Comparison of ENCODE assay signal across 23 mouse cellular contexts in genomic region chr9:106175552-106176200, GRCm38 (mm10). TPM values are rescaled to one million over a fixed set of nuclear protein-coding genes. Genes with fewer than 3 reads are reported as not detected.
DNase-seq lines count a peak whose midpoint lies in the region; ATAC-seq and TF ChIP-seq lines count a peak whose summit lies in the region.
"Had no signal": no experiment of that assay in that cellular context is flagged by ENCODE, and none has a peak within 500 bp of the region (broad histone marks: within the 10 kb centered on the region; RNA-seq: fewer than 3 reads in every experiment).

No protein-coding gene starts in this region.

- DNase-seq in heart, embryonic 10.5 days (ENCODE audit: low spot score), result no peak
- no peak for DNase-seq in liver, embryonic 11.5 days (ENCODE audit: low spot score)
- DNase-seq in MEL (ENCODE audit: low read depth, low spot score), result no peak
- no peak for DNase-seq in stomach, postnatal 0 days (ENCODE audit: low spot score)
- DNase-seq in adrenal gland, postnatal 36 days, result no peak
- DNase-seq: cerebellum, adult 8-10 months; gastrocnemius, postnatal 25 days; kidney, adult 18-20 months; kidney, postnatal 10 days; liver, embryonic 13.5 days; lung, embryonic 14.5 days; lung, postnatal 36 days; thymus, postnatal 36 days had no signal

- H3K4me2 ChIP-seq in heart, embryonic 16.5 days (ENCODE audit: low read depth, low read length), result peak overlapping the region; percentile 9; the same call in 1 of the 2 replicates
- 0 out of 2 replicates have a peak overlapping the region, but pooled peaks have one; percentile 6 for H3K4me2 ChIP-seq in liver, embryonic 12.5 days
- H3K4me2 ChIP-seq in liver, embryonic 11.5 days, result no peak overlapping the region
- 0 out of 2 replicates have a peak overlapping the region, but pooled peaks have one; percentile 3 for H3K4me2 ChIP-seq in stomach, postnatal 0 days (replicated peaks; ENCODE audit: low read depth)
- H3K4me2 ChIP-seq: embryonic facial prominence, embryonic 12.5 days; forebrain, embryonic 15.5 days; heart, embryonic 11.5 days; liver, embryonic 13.5 days had no signal

- no peak for TF ChIP-seq CTCF in MEL (IDR thresholded peaks at IDR 0.05 in 2 of 3, conservative IDR thresholded peaks at IDR 0.05 in 1 of 3; ENCODE audit: control insufficient read depth in 1 of 3, insufficient read depth in 1 of 3, low read depth in 2 of 3, low read length in 3 of 3, poor library complexity in 1 of 3, severe bottlenecking in 1 of 3)
- no peak for TF ChIP-seq CTCF in stomach, postnatal 0 days (IDR thresholded peaks at IDR 0.05; ENCODE audit: low read depth)

- TF ChIP-seq EP300 in MEL (IDR thresholded peaks at IDR 0.05; ENCODE audit: low read depth in 1 of 2, low read length in 2 of 2), result peak in 1 of 2 experiments; percentile 13; a peak in 1 of 4 replicates
- no peak for TF ChIP-seq EP300 in stomach, postnatal 0 days (optimal IDR thresholded peaks at IDR 0.05)

- TF ChIP-seq RAD21 in MEL (IDR thresholded peaks at IDR 0.05; ENCODE audit: low read depth, low read length), result no peak

- peaks cover 33% of the 10 kb centered on the region for H3K36me3 ChIP-seq in heart, embryonic 16.5 days (ENCODE audit: control insufficient read depth, insufficient read depth)
- H3K36me3 ChIP-seq in heart, embryonic 10.5 days, result peaks cover 49% of the 10 kb centered on the region
- H3K36me3 ChIP-seq in liver, embryonic 12.5 days, result peaks cover 70% of the 10 kb centered on the region
- peaks cover 24% of the 10 kb centered on the region for H3K36me3 ChIP-seq in liver, embryonic 11.5 days (ENCODE audit: control insufficient read depth, insufficient read depth, low read length)
- H3K36me3 ChIP-seq in MEL (ENCODE audit: control insufficient read depth in 1 of 2, insufficient read depth in 2 of 2, low read length in 2 of 2), result peaks cover 27 to 30% of the 10 kb centered on the region in 2 experiments
- peaks cover 6% of the 10 kb centered on the region; the same call in 1 of the 2 replicates for H3K36me3 ChIP-seq in stomach, postnatal 0 days (ENCODE audit: control insufficient read depth, insufficient read depth, low read length)

- peaks cover 33% of the 10 kb centered on the region for H3K4me1 ChIP-seq in heart, embryonic 16.5 days (ENCODE audit: control insufficient read depth, insufficient read depth, low read length)
- H3K4me1 ChIP-seq in heart, embryonic 10.5 days, result peaks cover 13% of the 10 kb centered on the region
- H3K4me1 ChIP-seq in liver, embryonic 12.5 days, result peaks cover 37% of the 10 kb centered on the region
- H3K4me1 ChIP-seq in liver, embryonic 11.5 days (replicated peaks; ENCODE audit: control insufficient read depth, insufficient read depth, low read length), result peaks cover 25% of the 10 kb centered on the region
- H3K4me1 ChIP-seq in MEL (ENCODE audit: control insufficient read depth in 1 of 2, insufficient read depth in 2 of 2, low read length in 2 of 2), result peaks cover 13 to 21% of the 10 kb centered on the region in 2 experiments
- peaks cover 3% of the 10 kb centered on the region for H3K4me1 ChIP-seq in stomach, postnatal 0 days (replicated peaks; ENCODE audit: control insufficient read depth, insufficient read depth)

- TF ChIP-seq POLR2A in MEL (IDR thresholded peaks at IDR 0.05; ENCODE audit: control insufficient read depth in 1 of 2, insufficient read depth in 1 of 2, low read depth in 1 of 2, low read length in 2 of 2, poor library complexity in 1 of 2), result no peak

- H3K9ac ChIP-seq in heart, embryonic 16.5 days (ENCODE audit: low read length), result no peak overlapping the region
- H3K9ac ChIP-seq in liver, embryonic 12.5 days, result no peak overlapping the region; the same call in 1 of the 2 replicates
- no peak overlapping the region for H3K9ac ChIP-seq in liver, embryonic 11.5 days (ENCODE audit: low read depth, low read length)
- no peak overlapping the region for H3K9ac ChIP-seq in MEL (ENCODE audit: control insufficient read depth, low read depth, low read length, poor library complexity, severe bottlenecking)
- H3K9ac ChIP-seq in stomach, postnatal 0 days (ENCODE audit: low read length), result no peak overlapping the region
- H3K9ac ChIP-seq: embryonic facial prominence, embryonic 12.5 days; forebrain, embryonic 15.5 days; hindbrain, embryonic 12.5 days; liver, embryonic 13.5 days; lung, embryonic 14.5 days had no signal

- H3K27ac ChIP-seq in heart, embryonic 16.5 days (ENCODE audit: low read length), result no peak overlapping the region
- H3K27ac ChIP-seq in heart, embryonic 10.5 days, result no peak overlapping the region
- no peak overlapping the region for H3K27ac ChIP-seq in liver, embryonic 12.5 days
- H3K27ac ChIP-seq in liver, embryonic 11.5 days (ENCODE audit: low read depth, low read length), result no peak overlapping the region
- H3K27ac ChIP-seq in MEL (ENCODE audit: control insufficient read depth, low read depth, low read length), result no peak overlapping the region
- H3K27ac ChIP-seq in stomach, postnatal 0 days (replicated peaks), result no peak overlapping the region
- H3K27ac ChIP-seq: embryonic facial prominence, embryonic 12.5 days; forebrain, embryonic 15.5 days; hindbrain, embryonic 12.5 days; layer of hippocampus, adult 2 months; liver, embryonic 13.5 days had no signal

- no peak for ATAC-seq in heart, embryonic 16.5 days (replicated peaks; ENCODE audit: extremely low read depth, insufficient read depth, low FRiP score)
- ATAC-seq in liver, embryonic 12.5 days, result no peak
- ATAC-seq in liver, embryonic 11.5 days (replicated peaks; ENCODE audit: low FRiP score), result no peak
- ATAC-seq in stomach, postnatal 0 days (ENCODE audit: low FRiP score, low TSS enrichment), result no peak
- ATAC-seq: forebrain, embryonic 15.5 days; midbrain, embryonic 16.5 days had no signal

- H3K79me2 ChIP-seq in MEL (ENCODE audit: control insufficient read depth, insufficient read depth, low read length, poor library complexity), result peaks cover 62% of the 10 kb centered on the region

- H3K9me3 ChIP-seq in heart, embryonic 16.5 days (replicated peaks; ENCODE audit: control insufficient read depth, low read length), result no peaks in the 10 kb centered on the region
- no peaks in the 10 kb centered on the region for H3K9me3 ChIP-seq in heart, embryonic 10.5 days
- no peaks in the 10 kb centered on the region for H3K9me3 ChIP-seq in liver, embryonic 12.5 days (replicated peaks)
- H3K9me3 ChIP-seq in liver, embryonic 11.5 days (ENCODE audit: control insufficient read depth, low read length), result no peaks in the 10 kb centered on the region
- no peaks in the 10 kb centered on the region for H3K9me3 ChIP-seq in MEL (replicated peaks; ENCODE audit: insufficient read depth, low read length)
- H3K9me3 ChIP-seq in stomach, postnatal 0 days (ENCODE audit: control insufficient read depth, low read length), result no peaks in the 10 kb centered on the region
- H3K9me3 ChIP-seq: embryonic facial prominence, embryonic 12.5 days; forebrain, embryonic 15.5 days; hindbrain, embryonic 12.5 days; liver, embryonic 13.5 days had no signal

- no peaks in the 10 kb centered on the region for H3K27me3 ChIP-seq in heart, embryonic 16.5 days (ENCODE audit: control insufficient read depth, insufficient read depth, low read length)
- H3K27me3 ChIP-seq in heart, embryonic 10.5 days (ENCODE audit: insufficient read depth, poor library complexity, severe bottlenecking), result no peaks in the 10 kb centered on the region
- no peaks in the 10 kb centered on the region for H3K27me3 ChIP-seq in liver, embryonic 12.5 days (replicated peaks)
- H3K27me3 ChIP-seq in liver, embryonic 11.5 days (replicated peaks; ENCODE audit: control insufficient read depth, insufficient read depth, low read length), result no peaks in the 10 kb centered on the region
- no peaks in the 10 kb centered on the region for H3K27me3 ChIP-seq in MEL (ENCODE audit: control insufficient read depth in 1 of 2, insufficient read depth in 2 of 2, low read length in 2 of 2)
- no peaks in the 10 kb centered on the region for H3K27me3 ChIP-seq in stomach, postnatal 0 days (ENCODE audit: control insufficient read depth, insufficient read depth, low read length)
- H3K27me3 ChIP-seq: embryonic facial prominence, embryonic 12.5 days; forebrain, embryonic 15.5 days; hindbrain, embryonic 12.5 days; liver, embryonic 13.5 days had no signal

- H3K4me3 ChIP-seq in heart, embryonic 16.5 days (ENCODE audit: low read length), result no peak overlapping the region
- H3K4me3 ChIP-seq in heart, embryonic 10.5 days, result no peak overlapping the region
- no peak overlapping the region for H3K4me3 ChIP-seq in liver, embryonic 12.5 days
- H3K4me3 ChIP-seq in liver, embryonic 11.5 days (ENCODE audit: low read depth, low read length), result no peak overlapping the region
- no peak overlapping the region for H3K4me3 ChIP-seq in MEL (ENCODE audit: control insufficient read depth in 1 of 2, insufficient read depth in 1 of 2, low read depth in 2 of 2, low read length in 2 of 2)
- no peak overlapping the region for H3K4me3 ChIP-seq in stomach, postnatal 0 days (ENCODE audit: low read depth, low read length)
- H3K4me3 ChIP-seq: embryonic facial prominence, embryonic 12.5 days; forebrain, embryonic 15.5 days; hindbrain, embryonic 12.5 days; layer of hippocampus, adult 2 months; liver, embryonic 13.5 days had no signal

- WGBS in heart, embryonic 16.5 days, result 54% methylated on average over 3 of the region's 3 CpGs
- 68% methylated on average over 3 of the region's 3 CpGs for WGBS in heart, embryonic 10.5 days
- WGBS in liver, embryonic 12.5 days (ENCODE audit: insufficient replicate concordance), result 58% methylated on average over 3 of the region's 3 CpGs
- 68% methylated on average over 3 of the region's 3 CpGs for WGBS in liver, embryonic 11.5 days
- WGBS in stomach, postnatal 0 days, result 48% methylated on average over 3 of the region's 3 CpGs

RNA-seq across cellular contexts. Expression of gene Wdr82, which starts 4.9 kb away (rescaled TPM):
- polyA plus RNA-seq in heart, embryonic 16.5 days (2015; fragmentation: Nextera tagmentation; extraction: Ambion mirVana), result 17.6 and 18.2 TPM in 2 replicates
- 21.6 and 25.5 TPM in 2 replicates for polyA plus RNA-seq in heart, embryonic 10.5 days (2016; fragmentation: Nextera tagmentation; extraction: Ambion mirVana)
- 11.5 and 11.8 TPM in 2 replicates for polyA plus RNA-seq in liver, embryonic 12.5 days (2016; fragmentation: Nextera tagmentation; extraction: Ambion mirVana)
- polyA plus RNA-seq in liver, embryonic 11.5 days (2014; fragmentation: Nextera tagmentation; extraction: Ambion mirVana), result 18.8 TPM in 2 replicates
- 72.2 and 78.0 TPM in 2 replicates for total RNA-seq in MEL (2012; rRNA removed)
- polyA plus RNA-seq in MEL (2012; ENCODE audit: insufficient read depth in 1 of 2, insufficient read length in 2 of 2, low read depth in 1 of 2, low replicate concordance in 2 of 2, missing spikeins in 1 of 2), result 100 to 1,000 TPM in 1 of 2 experiments, 10 to 100 TPM in 1; 41.7 to 108 TPM
- 9.1 and 10.3 TPM in 2 replicates for polyA plus RNA-seq in stomach, postnatal 0 days (2015; fragmentation: Nextera tagmentation; extraction: Ambion mirVana)
- total RNA-seq in adrenal gland, postnatal 36 days (2021), result 10 to 100 TPM; 74.4 to 81.3 TPM

RNA-seq across cellular contexts. Expression of gene Glyctk, which starts 17.7 kb away (rescaled TPM):
- 1.2 TPM in 2 replicates for polyA plus RNA-seq in heart, embryonic 16.5 days (2015; fragmentation: Nextera tagmentation; extraction: Ambion mirVana)
- 1.1 and 2.5 TPM in 2 replicates for polyA plus RNA-seq in heart, embryonic 10.5 days (2016; fragmentation: Nextera tagmentation; extraction: Ambion mirVana)
- 14.1 and 15.7 TPM in 2 replicates for polyA plus RNA-seq in liver, embryonic 12.5 days (2016; fragmentation: Nextera tagmentation; extraction: Ambion mirVana)
- 12.4 and 15.7 TPM in 2 replicates for polyA plus RNA-seq in liver, embryonic 11.5 days (2014; fragmentation: Nextera tagmentation; extraction: Ambion mirVana)
- 3.1 and 3.2 TPM in 2 replicates for total RNA-seq in MEL (2012; rRNA removed)
- polyA plus RNA-seq in MEL (2012; ENCODE audit: insufficient read depth in 1 of 2, insufficient read length in 2 of 2, low read depth in 1 of 2, low replicate concordance in 2 of 2, missing spikeins in 1 of 2), result 1 to 10 TPM in 1 of 2 experiments, not detected in 1; 3.3 TPM
- 0.70 and 0.75 TPM in 2 replicates for polyA plus RNA-seq in stomach, postnatal 0 days (2015; fragmentation: Nextera tagmentation; extraction: Ambion mirVana)
- total RNA-seq in adrenal gland, postnatal 36 days (2021), result 1 to 10 TPM; 2.3 to 2.4 TPM

RNA-seq across cellular contexts. Expression of gene Ppm1m, which starts 23.9 kb away (rescaled TPM):
- 25.0 and 27.7 TPM in 2 replicates for polyA plus RNA-seq in heart, embryonic 16.5 days (2015; fragmentation: Nextera tagmentation; extraction: Ambion mirVana)
- polyA plus RNA-seq in heart, embryonic 10.5 days (2016; fragmentation: Nextera tagmentation; extraction: Ambion mirVana), result 36.4 and 45.0 TPM in 2 replicates
- polyA plus RNA-seq in liver, embryonic 12.5 days (2016; fragmentation: Nextera tagmentation; extraction: Ambion mirVana), result 17.0 and 17.8 TPM in 2 replicates
- 25.3 and 26.9 TPM in 2 replicates for polyA plus RNA-seq in liver, embryonic 11.5 days (2014; fragmentation: Nextera tagmentation; extraction: Ambion mirVana)
- total RNA-seq in MEL (2012; rRNA removed), result 29.4 and 34.2 TPM in 2 replicates
- 10 to 100 TPM in 1 of 2 experiments, not detected in 1; 47.2 TPM for polyA plus RNA-seq in MEL (2012; ENCODE audit: insufficient read depth in 1 of 2, insufficient read length in 2 of 2, low read depth in 1 of 2, low replicate concordance in 2 of 2, missing spikeins in 1 of 2)
- 15.2 and 16.5 TPM in 2 replicates for polyA plus RNA-seq in stomach, postnatal 0 days (2015; fragmentation: Nextera tagmentation; extraction: Ambion mirVana)
- total RNA-seq in adrenal gland, postnatal 36 days (2021), result 100 to 1,000 TPM in 1 of 2 experiments, 10 to 100 TPM in 1; 90.8 to 117 TPM

RNA-seq across cellular contexts. Expression of gene Twf2, which starts 27.2 kb away (rescaled TPM):
- 55.7 and 61.6 TPM in 2 replicates for polyA plus RNA-seq in heart, embryonic 16.5 days (2015; fragmentation: Nextera tagmentation; extraction: Ambion mirVana)
- 70.5 and 77.2 TPM in 2 replicates for polyA plus RNA-seq in heart, embryonic 10.5 days (2016; fragmentation: Nextera tagmentation; extraction: Ambion mirVana)
- 34.7 and 35.9 TPM in 2 replicates for polyA plus RNA-seq in liver, embryonic 12.5 days (2016; fragmentation: Nextera tagmentation; extraction: Ambion mirVana)
- polyA plus RNA-seq in liver, embryonic 11.5 days (2014; fragmentation: Nextera tagmentation; extraction: Ambion mirVana), result 58.4 and 61.1 TPM in 2 replicates
- 63.9 and 66.8 TPM in 2 replicates for total RNA-seq in MEL (2012; rRNA removed)
- 100 to 1,000 TPM in 1 of 2 experiments, not detected in 1; 101 TPM for polyA plus RNA-seq in MEL (2012; ENCODE audit: insufficient read depth in 1 of 2, insufficient read length in 2 of 2, low read depth in 1 of 2, low replicate concordance in 2 of 2, missing spikeins in 1 of 2)
- polyA plus RNA-seq in stomach, postnatal 0 days (2015; fragmentation: Nextera tagmentation; extraction: Ambion mirVana), result 27.1 and 27.7 TPM in 2 replicates
- total RNA-seq in adrenal gland, postnatal 36 days (2021), result 100 to 1,000 TPM in 1 of 2 experiments, 10 to 100 TPM in 1; 64.8 to 117 TPM

RNA-seq across cellular contexts. Expression of gene Tlr9, which starts 46.7 kb away (rescaled TPM):
- polyA plus RNA-seq in heart, embryonic 16.5 days (2015; fragmentation: Nextera tagmentation; extraction: Ambion mirVana), result 0.05 and 0.09 TPM in 2 replicates
- not detected in 2 replicates for polyA plus RNA-seq in heart, embryonic 10.5 days (2016; fragmentation: Nextera tagmentation; extraction: Ambion mirVana)
- polyA plus RNA-seq in liver, embryonic 12.5 days (2016; fragmentation: Nextera tagmentation; extraction: Ambion mirVana), result 0.06 TPM in 1 of 2 replicates, not detected in the other
- not detected in 2 replicates for polyA plus RNA-seq in liver, embryonic 11.5 days (2014; fragmentation: Nextera tagmentation; extraction: Ambion mirVana)
- not detected in 2 replicates for total RNA-seq in MEL (2012; rRNA removed)
- polyA plus RNA-seq in MEL (2012; ENCODE audit: insufficient read depth in 1 of 2, insufficient read length in 2 of 2, low read depth in 1 of 2, low replicate concordance in 2 of 2, missing spikeins in 1 of 2), result not detected
- 0.05 and 0.07 TPM in 2 replicates for polyA plus RNA-seq in stomach, postnatal 0 days (2015; fragmentation: Nextera tagmentation; extraction: Ambion mirVana)
- total RNA-seq in adrenal gland, postnatal 36 days (2021), result under 1 TPM; 0.89 TPM
- total RNA-seq: megakaryocyte-erythroid progenitor cell, adult 5-6 weeks had no signal
- polyA plus RNA-seq: C2C12; embryonic facial prominence, embryonic 12.5 days; forebrain, embryonic 15.5 days; heart, embryonic 11.5 days; midbrain, embryonic 16.5 days had no signal
